Mouse (Mus musculus): ENCODE data around the gene Tmem212.

Tmem212 gene

GRCm38 (mm10) chr3:27898178-27898577, 2.0 kb upstream of the Tmem212 start:
- DNase-seq: no peak

- no peak for DNase-seq
These were observed 9.6 kb downstream of the Tmem212 start for GRCm38 (mm10) chr3:27886578-27886977.

- DNase-seq: no peak
These were observed 10.6 kb downstream of the Tmem212 start for GRCm38 (mm10) chr3:27885585-27885984.

DNA sequence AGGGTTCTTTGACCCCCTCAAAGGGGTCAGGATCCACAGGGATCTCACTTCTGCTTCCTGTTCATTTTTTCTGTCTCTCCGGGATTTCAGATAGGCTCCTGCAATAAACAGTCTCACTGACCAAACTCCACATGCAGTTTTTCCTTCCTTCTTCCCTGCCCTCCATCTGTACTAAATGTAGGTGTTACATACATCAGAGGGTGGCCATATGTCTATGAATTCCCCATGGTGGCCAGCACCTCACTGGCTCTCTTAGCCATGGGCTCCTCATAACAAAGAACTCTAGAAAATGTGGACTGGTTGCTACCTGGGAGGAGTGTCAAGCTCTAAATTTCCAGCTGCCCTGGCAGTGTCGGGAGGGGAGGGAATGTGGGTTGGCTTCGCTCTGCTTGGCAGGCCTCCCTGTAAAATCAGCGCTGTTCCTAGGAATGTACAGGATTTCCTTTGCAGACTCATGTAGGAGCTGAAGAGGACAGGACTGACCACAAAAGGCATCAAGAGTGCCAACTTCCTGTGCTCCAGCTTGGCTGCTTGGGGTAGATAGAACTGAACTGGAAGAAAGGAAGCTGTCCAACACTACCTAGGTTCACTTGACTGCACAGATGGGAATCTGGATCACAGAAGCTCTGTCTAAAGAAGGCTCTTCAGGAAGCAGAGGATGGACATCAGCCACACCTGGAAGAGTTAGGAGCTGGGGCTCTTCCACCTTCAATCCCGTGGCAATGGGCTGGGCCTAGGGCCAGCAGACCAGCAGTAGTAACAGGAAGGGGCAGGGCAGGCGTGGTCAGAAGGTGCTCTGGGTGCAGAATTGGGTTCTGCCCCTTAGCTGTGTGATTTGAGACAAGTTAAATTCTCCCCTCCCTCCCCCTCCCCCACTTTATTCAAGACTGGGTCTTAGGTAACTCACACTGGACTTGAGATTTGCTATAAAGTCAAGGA, 14.0 kb downstream of the Tmem212 start:
- no peak for DNase-seq

- DNase-seq: no peak
These were observed 17.1 kb downstream of the Tmem212 start for GRCm38 (mm10) chr3:27878854-27879610.

DNA sequence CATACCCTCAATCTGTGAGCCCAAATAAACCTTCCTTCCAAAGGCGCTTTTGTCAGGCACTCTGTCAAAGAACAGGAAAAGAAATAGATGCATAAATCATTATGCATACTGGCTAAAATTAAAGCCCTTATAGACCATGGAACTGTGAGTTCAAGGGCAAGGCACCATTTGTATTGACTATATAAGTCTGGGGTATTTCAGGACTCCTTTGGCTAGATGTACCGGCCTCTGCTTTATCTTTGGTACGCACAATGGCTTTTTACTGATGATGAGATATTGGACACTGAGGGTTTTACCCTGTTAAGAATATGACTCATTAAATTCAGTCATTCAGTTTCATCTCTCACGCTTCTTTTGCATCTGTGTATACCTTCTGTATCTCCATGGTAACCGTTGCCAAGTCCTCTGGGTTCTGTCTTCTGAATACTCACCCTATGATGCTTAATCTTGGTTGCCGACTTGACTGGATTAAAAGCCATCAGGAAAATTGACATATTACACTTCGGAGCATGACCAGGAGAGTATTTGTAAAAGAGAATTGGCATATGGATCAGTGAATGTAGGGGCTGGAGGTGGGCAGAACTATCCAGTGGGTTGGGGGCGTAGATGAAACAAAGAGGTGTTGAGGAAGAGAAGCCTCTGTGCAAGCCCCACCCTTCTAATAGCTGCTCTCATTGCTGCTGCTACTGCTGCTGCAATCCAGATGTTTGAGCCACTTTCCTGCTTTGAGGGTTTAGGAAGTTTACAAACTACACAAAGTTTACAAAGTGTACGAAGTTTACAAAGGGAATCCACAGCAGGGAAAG, 22.7 kb downstream of the Tmem212 start:
- no peak for DNase-seq

- DNase-seq: no peak
These were observed 23.7 kb downstream of the Tmem212 start for GRCm38 (mm10) chr3:27872429-27872828.

- no peak for DNase-seq
These were observed 24.3 kb downstream of the Tmem212 start for GRCm38 (mm10) chr3:27871891-27872290.

DNA sequence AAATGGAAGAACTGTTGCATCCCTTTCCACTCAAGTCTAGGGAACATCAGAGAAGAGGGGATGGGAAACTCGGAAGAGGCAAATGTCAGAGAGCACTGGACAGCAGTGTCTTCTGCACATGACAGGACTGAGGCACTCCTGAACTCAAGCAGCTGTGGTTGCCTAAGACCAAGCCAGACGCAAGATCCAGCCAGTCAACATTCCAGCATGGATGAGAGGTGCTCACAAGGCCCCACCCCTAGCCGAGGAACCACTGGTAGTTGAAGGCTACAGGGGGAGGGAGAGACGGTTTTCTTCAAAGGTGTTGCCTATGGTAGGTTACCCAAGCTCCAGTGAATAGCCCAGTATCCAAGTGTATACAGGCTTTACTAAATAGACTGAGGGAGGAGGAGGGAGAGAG, 24.8 kb downstream of the Tmem212 start:
- no peak for DNase-seq

DNA sequence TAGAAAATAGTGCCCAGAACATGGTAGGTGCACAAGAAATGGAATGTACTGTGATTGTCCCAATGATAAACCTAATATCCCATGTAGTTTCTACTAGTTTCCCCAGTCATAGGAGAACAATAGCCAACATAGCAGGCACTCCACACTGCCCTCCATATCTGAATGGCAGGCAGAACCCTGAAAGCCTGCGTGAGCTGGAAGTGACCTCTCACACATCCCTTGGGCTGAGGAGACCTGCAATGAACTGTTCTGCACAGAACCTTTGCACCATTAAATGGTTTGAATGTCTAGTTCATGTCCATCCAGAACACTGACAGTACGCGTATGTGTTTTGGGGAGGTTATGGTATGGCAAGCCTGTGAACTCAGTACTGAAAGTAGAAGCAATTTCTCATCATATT, 27.5 kb downstream of the Tmem212 start:
- no peak for DNase-seq

DNA sequence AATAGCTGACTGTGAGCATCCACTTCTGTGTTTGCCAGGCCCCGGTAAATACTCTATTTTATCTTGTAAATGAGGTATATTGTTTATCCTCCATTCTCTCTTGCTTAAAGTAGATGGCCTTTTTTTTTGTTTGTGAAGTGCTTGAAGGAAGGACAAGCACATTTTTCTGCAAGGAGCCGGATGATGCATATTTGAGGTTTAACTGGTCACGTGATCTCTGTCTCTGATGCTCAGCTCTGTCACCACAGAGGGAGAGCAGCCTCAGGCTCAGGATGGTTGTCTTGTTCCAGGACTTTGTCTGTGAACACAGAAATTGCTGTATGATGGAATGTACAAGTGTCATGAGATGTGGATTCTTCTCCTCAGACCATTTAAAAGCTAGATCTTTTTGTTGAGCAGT, 28.4 kb downstream of the Tmem212 start:
- no peak for DNase-seq

DNA sequence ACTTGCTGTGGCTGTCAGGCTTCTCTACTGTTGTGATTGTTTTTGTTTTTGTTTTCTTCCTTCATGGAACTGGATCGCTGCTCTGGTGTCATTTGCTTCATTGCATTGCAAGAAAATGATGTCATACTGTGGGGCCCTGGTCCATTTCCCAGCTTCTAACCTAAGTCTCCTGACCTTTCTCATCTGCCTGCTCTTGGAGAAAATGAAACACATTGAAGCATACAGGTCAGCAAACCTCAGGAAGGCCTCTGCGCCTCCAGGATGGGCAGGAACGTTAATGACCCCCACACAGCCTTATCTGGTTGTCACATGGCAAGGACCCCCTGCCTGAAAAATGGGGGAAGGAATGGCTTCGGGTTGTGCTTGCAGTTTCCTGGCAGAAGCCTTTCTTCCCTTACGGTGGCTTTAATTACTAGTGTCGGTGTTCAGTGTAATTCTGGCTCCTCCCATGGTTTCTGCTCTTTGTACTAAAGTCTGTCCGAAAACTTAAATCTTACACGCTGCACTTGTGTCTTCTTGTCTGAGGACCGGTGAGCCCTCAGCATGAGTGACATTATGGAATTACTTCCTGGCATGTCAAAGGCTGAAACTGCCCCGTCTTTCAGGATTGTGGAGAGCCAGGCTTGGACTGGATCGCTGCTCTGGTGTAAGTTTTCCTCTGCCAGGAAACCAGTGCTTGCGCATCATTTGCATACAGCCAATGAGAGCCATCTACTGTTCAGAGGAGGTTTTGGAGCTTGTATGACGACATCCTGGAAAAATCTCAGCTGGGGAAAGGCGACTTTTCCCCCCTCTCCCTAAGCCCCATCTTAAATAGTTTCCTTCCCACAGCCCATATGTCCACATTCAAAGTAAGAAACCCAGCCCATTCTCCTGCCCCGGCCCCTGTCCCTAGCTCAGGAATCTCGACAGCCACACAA, 33.1 kb downstream of the Tmem212 start:
- peak; percentile 34 for DNase-seq

DNA sequence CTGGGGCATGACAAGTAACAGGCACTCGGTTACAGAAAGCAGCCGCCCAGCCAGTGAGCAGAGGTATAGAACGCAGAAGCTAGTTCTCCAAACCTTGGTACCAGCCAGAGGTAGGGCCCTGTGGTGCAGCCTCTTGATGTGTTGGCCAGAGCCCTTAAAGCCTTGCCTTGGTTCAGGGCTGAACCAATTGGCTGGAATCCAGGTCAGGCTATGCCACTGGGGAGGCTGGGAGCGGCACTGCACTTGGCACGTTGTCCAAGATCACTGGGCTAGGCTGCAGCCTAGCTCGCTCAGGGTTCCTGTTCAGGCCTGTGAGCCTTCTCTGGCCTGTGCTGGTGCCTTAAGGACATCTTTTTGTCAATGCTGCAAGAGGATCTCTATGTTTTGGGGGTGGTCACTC, 34.6 kb downstream of the Tmem212 start:
- peak; percentile 43 for DNase-seq

GRCm38 (mm10) chr3:27861086-27861485, 35.1 kb downstream of the Tmem212 start:
- DNase-seq: no peak

GRCm38 (mm10) chr3:27859161-27859561, 37.0 kb downstream of the Tmem212 start:
- DNase-seq: no peak

GRCm38 (mm10) chr3:27858441-27859115, 37.6 kb downstream of the Tmem212 start:
- no peak for DNase-seq

DNA sequence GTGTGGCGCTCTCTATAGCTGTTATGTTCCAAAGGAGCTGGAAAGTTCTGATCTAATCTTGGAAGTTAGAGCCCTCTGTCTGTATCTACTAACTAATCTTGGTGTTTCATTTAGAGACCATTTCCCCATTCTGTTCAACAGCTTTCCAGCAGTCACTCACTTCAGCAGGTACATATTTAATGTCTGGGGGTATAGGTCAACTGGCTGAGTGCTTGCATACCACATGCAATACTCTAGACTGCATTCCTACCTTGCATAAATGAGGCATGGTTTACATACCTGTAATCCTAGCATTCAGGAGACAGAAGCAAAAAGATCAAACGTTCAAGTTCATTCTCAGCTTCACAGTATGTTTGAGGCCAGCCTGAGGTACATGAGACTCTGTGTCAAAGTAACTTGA, 39.9 kb downstream of the Tmem212 start:
- no peak for DNase-seq

GRCm38 (mm10) chr3:27854431-27855180, 41.6 kb downstream of the Tmem212 start:
- DNase-seq: no peak

DNA sequence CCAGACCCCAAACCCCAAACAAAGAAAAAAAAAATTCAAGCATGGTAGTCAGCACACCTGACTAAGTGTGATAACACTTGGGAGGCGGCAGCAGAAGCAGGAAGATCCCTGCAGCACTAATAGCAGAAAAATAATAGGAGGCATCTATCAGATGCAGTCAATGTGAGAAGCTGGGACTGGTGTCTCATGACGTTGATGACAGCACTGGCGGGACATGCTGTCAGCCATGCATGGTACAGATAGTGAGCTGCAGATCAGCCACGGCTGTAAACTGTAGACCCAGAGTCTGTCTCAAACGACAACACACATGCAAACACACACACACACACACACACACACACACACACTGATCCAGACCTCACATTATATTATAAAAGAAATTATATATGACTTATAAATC, 52.9 kb downstream of the Tmem212 start:
- DNase-seq: no peak

GRCm38 (mm10) chr3:27842856-27843255, 53.3 kb downstream of the Tmem212 start:
- DNase-seq: no peak

DNA sequence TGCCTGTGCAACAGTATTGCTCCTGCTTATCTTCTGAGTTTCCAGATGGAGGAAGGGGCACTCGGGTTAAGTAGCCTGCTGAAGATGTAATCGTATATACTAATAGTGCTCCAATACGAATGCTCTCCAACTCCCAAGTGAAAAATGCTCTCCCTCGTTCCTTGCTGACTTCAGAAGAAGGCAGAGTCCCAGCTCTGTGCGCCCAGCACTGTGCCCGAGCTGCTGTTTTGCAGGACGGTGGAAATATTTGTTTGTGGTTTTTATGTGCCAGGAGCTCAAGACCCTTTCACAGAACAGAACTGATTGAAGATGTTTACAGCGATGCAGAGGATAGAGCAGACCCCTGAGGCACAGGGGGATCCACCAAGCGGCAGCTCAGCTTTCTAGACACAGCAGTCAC, 55.9 kb downstream of the Tmem212 start:
- DNase-seq: no peak
